In genomic region chr7:96334361-96334760, GRCm38 (mm10) we compare ENCODE assay signal across 12 mouse cellular contexts.
DNase-seq lines count a peak whose midpoint lies in the region; ATAC-seq and TF ChIP-seq lines count a peak whose summit lies in the region.
"Had no signal": no experiment of that assay in that cellular context is flagged by ENCODE, and none has a peak within 500 bp of the region (broad histone marks: within the 10 kb centered on the region; RNA-seq: fewer than 3 reads in every experiment).

No protein-coding gene starts in this region.

- no peak for ATAC-seq in lung, postnatal 0 days
- ATAC-seq: forebrain, embryonic 14.5 days had no signal

- H3K36me3 ChIP-seq in lung, postnatal 0 days (ENCODE audit: insufficient read depth, low read length), result no peaks in the 10 kb centered on the region
- H3K36me3 ChIP-seq in myocyte (ENCODE audit: control insufficient read depth, insufficient read depth), result no peaks in the 10 kb centered on the region
- H3K36me3 ChIP-seq: liver, embryonic 15.5 days had no signal

- WGBS in lung, postnatal 0 days, result 34% methylated on average over 2 of the region's 2 CpGs

- no peak overlapping the region for H3K4me3 ChIP-seq in lung, postnatal 0 days (ENCODE audit: low read depth, low read length)
- no peak overlapping the region for H3K4me3 ChIP-seq in myocyte
- H3K4me3 ChIP-seq: liver, embryonic 15.5 days had no signal

- no peak overlapping the region for H3ac ChIP-seq in myocyte (ENCODE audit: control insufficient read depth, insufficient read length)

- peak; percentile 52 for DNase-seq in adrenal gland, postnatal 14 days
- no peak for DNase-seq in adrenal gland, postnatal 4 days (ENCODE audit: low spot score in 2 of 2)
- peak; percentile 9 for DNase-seq in lung, postnatal 10 days
- DNase-seq in lung, postnatal 0 days (ENCODE audit: low spot score), result no peak
- peak; percentile 58 for DNase-seq in embryo, embryonic 11 days
- no peak for DNase-seq in cerebellum, postnatal 10 days
- no peak for DNase-seq in thymus, adult 18-20 months
- DNase-seq: cerebellum, postnatal 14 days; thymus, postnatal 36 days had no signal

- H3K9ac ChIP-seq in lung, postnatal 0 days (replicated peaks; ENCODE audit: low read depth), result no peak overlapping the region
- H3K9ac ChIP-seq: liver, embryonic 15.5 days had no signal

- H3K4me2 ChIP-seq in lung, postnatal 0 days (replicated peaks; ENCODE audit: low read depth, low read length), result no peak overlapping the region
- H3K4me2 ChIP-seq in myocyte (ENCODE audit: low read depth), result no peak overlapping the region
- H3K4me2 ChIP-seq: liver, embryonic 15.5 days had no signal

- H3K27me3 ChIP-seq in lung, postnatal 0 days (replicated peaks; ENCODE audit: insufficient read depth, low read length), result no peaks in the 10 kb centered on the region
- H3K27me3 ChIP-seq in myocyte (ENCODE audit: control insufficient read depth, insufficient read depth, insufficient read length), result no peaks in the 10 kb centered on the region
- H3K27me3 ChIP-seq: liver, embryonic 15.5 days had no signal

- no peaks in the 10 kb centered on the region for H3K79me2 ChIP-seq in myocyte (ENCODE audit: control insufficient read depth, insufficient read depth)

- no peak for TF ChIP-seq EP300 in lung, postnatal 0 days (IDR thresholded peaks at IDR 0.05)

- H3K27ac ChIP-seq in lung, postnatal 0 days (ENCODE audit: low read length), result no peak overlapping the region
- H3K27ac ChIP-seq: liver, embryonic 15.5 days had no signal

- no peaks in the 10 kb centered on the region for H3K4me1 ChIP-seq in lung, postnatal 0 days (ENCODE audit: insufficient read depth, low read depth, low read length)
- H3K4me1 ChIP-seq: liver, embryonic 15.5 days had no signal

- no peak for TF ChIP-seq CTCF in lung, postnatal 0 days (IDR thresholded peaks at IDR 0.05)

- no peaks in the 10 kb centered on the region for H3K9me3 ChIP-seq in lung, postnatal 0 days (ENCODE audit: low read length)
- H3K9me3 ChIP-seq: liver, embryonic 15.5 days had no signal

- TF ChIP-seq POLR2A in myocyte (IDR thresholded peaks at IDR 0.05; ENCODE audit: insufficient read length, low read depth), result no peak

TF ChIP-seq in myocyte, 11 proteins besides CTCF, POLR2A, EP300 and RAD21:
- no peak for TF ChIP-seq TCF12 (IDR thresholded peaks at IDR 0.05; ENCODE audit: insufficient read depth, poor library complexity, severe bottlenecking)
- peak; percentile 71 for TF ChIP-seq REST (IDR thresholded peaks at IDR 0.05; ENCODE audit: insufficient read depth, insufficient read length)

Comparison
In these comparisons a context has a peak if more than half of its experiments do, and no peak if none do; other contexts are left out.
1. DNase-seq: peak in adrenal gland, postnatal 14 days (single experiment), lung, postnatal 10 days (single experiment) and embryo, embryonic 11 days (single experiment); none in adrenal gland, postnatal 4 days (0 of 2), lung, postnatal 0 days (single experiment), cerebellum, postnatal 10 days (0 of 2) and thymus, adult 18-20 months (0 of 2).